Mouse (Mus musculus): ENCODE data around the gene Clic4. TPM values are rescaled to one million over a fixed set of nuclear protein-coding genes. Genes with fewer than 3 reads are reported as not detected.

The Clic4 gene
- polyA plus RNA-seq, 1 experiment from 2014 or later = 146 TPM

DNA sequence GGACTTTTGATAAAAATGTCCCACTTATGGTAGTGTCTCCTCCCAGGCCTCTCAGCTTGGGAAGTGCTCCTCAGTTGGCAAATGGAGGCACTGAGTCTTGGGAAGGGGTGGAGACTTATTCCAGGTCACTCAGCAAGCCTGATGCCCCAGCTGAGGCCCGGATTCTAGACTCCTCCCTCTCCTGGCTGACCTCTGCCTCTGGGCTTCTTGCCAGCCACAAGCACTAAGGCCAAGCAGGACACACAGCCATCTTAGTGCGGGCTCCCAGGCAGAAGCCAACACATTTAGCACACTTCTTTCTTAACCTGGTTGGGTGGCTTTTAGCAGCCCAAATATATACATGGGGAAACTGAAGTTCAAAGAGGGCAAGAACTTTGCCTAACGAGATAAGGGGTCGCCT lies 33.9 kb upstream of the Clic4 start:
- 62% methylated on average over 4 of the region's 4 CpGs for WGBS
- no peak overlapping the region for H3K4me3 ChIP-seq
- no peaks in the 10 kb centered on the region for H3K27me3 ChIP-seq
- no peaks in the 10 kb centered on the region for H3K9me3 ChIP-seq
- no peak for ATAC-seq (ENCODE audit: low FRiP score, low read depth)
- peaks cover 14% of the 10 kb centered on the region for H3K4me1 ChIP-seq
- H3K36me3 ChIP-seq = no peaks in the 10 kb centered on the region
- no peak overlapping the region for H3K4me2 ChIP-seq (replicated peaks)
- H3K9ac ChIP-seq = no peak overlapping the region
- H3K27ac ChIP-seq = no peak overlapping the region

DNA sequence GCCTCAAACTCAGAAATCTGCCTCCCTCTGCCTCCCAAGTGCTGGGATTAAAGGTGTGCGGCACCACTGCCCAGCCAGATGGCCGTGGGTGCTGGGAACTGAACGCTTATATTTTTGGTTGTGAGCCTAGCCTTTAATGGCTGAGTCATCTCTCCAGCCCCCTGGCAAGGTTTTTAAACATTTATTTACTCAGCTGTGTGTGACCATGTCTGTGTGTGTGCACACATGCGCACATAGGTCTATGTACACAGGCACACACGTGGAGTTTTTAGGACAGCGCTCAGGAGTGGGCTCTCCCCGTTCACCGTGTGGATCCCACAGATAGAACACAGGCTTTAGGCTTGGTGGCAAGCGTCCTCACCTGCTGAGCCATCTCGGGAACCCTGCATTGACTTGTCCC lies 29.6 kb upstream of the Clic4 start:
- Histone ChIP-seq H3K9ac (no peak overlapping the region), H3K4me2 (replicated peaks) (no peak overlapping the region), H3K4me3 (no peak overlapping the region), H3K9me3 (no peaks in the 10 kb centered on the region), H3K27me3 (no peaks in the 10 kb centered on the region), H3K27ac (no peak overlapping the region), H3K4me1 (peaks cover 20% of the 10 kb centered on the region), H3K36me3 (no peaks in the 10 kb centered on the region)
- no peak for ATAC-seq (ENCODE audit: low FRiP score, low read depth)
- WGBS = 82% methylated on average over 10 of the region's 10 CpGs

DNA sequence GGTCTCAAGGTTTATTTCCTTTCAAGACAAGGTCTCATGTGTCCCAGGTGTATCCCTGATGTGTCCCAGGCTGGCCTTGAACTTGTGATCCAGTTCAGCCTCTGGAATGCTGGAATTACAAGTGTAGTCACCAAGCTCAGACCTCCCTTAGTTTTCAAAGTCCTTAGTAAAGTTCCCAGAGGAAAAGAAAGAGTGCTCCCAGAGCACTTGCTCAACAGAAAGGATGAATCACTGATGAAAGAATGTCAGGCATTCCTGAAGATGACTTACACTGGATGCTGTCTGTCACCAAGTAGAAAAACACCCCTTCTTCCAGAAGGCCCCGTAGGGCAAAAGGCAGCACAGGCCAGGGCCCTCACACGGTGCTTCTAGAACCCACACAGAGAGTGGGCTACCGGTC lies 28.6 kb upstream of the Clic4 start:
- Histone ChIP-seq H3K4me2 (replicated peaks) (no peak overlapping the region), H3K9ac (no peak overlapping the region), H3K9me3 (no peaks in the 10 kb centered on the region), H3K4me3 (no peak overlapping the region), H3K27ac (no peak overlapping the region), H3K27me3 (no peaks in the 10 kb centered on the region), H3K36me3 (no peaks in the 10 kb centered on the region), H3K4me1 (peaks cover 21% of the 10 kb centered on the region)
- 67% methylated on average over 3 of the region's 3 CpGs for WGBS
- ATAC-seq (ENCODE audit: low FRiP score, low read depth) = no peak

GRCm38 (mm10) chr4:135300248-135301041 lies 27.8 kb upstream of the Clic4 start:
- H3K4me1 ChIP-seq = peaks cover 21% of the 10 kb centered on the region
- H3K27me3 ChIP-seq = no peaks in the 10 kb centered on the region
- no peaks in the 10 kb centered on the region for H3K36me3 ChIP-seq
- WGBS = 87% methylated on average over 26 of the region's 26 CpGs
- H3K9me3 ChIP-seq = no peaks in the 10 kb centered on the region
- no peak for ATAC-seq (ENCODE audit: low FRiP score, low read depth)
- no peak overlapping the region for H3K9ac ChIP-seq
- H3K4me2 ChIP-seq (replicated peaks) = no peak overlapping the region
- H3K4me3 ChIP-seq = no peak overlapping the region
- H3K27ac ChIP-seq = no peak overlapping the region

GRCm38 (mm10) chr4:135298680-135299079 lies 26.1 kb upstream of the Clic4 start:
- H3K27me3 ChIP-seq = no peaks in the 10 kb centered on the region
- no peak overlapping the region for H3K9ac ChIP-seq
- no peak overlapping the region for H3K4me3 ChIP-seq
- 0 out of 2 replicates have a peak overlapping the region, but pooled peaks have one; percentile 9 for H3K4me2 ChIP-seq (replicated peaks)
- WGBS = 83% methylated on average over 10 of the region's 10 CpGs
- ATAC-seq (ENCODE audit: low FRiP score, low read depth) = no peak
- H3K36me3 ChIP-seq = no peaks in the 10 kb centered on the region
- no peaks in the 10 kb centered on the region for H3K9me3 ChIP-seq
- peak overlapping the region; percentile 87 for H3K27ac ChIP-seq
- H3K4me1 ChIP-seq = peaks cover 21% of the 10 kb centered on the region

- H3K4me2 ChIP-seq (replicated peaks) = peak overlapping the region; percentile 38
Measured at GRCm38 (mm10) chr4:135297931-135298546, 25.4 kb upstream of the Clic4 start.

DNA sequence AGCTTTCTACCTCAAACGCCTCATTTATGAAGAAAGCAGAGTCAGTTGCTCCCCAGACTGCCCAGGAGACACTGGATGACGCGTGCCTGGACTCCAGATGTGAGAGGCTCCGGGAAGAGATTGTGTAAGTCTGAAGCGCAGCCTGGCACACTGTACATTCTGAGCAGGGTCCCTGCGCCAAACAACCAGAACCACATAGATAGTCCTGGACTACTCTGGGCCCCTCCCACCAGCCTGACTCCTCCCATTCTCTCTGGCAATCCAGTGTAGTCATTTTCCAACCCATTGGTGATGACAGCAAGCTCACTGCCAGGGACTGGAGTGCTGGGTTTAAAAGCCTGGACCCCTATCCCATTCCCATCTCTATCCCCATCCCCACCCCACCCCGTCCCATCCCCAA lies 24.5 kb upstream of the Clic4 start:
- H3K27ac ChIP-seq = peak overlapping the region; percentile 87; the same call in 1 of the 2 replicates
- ATAC-seq (ENCODE audit: low FRiP score, low read depth) = no peak
- H3K27me3 ChIP-seq = no peaks in the 10 kb centered on the region
- H3K4me2 ChIP-seq (replicated peaks) = peak overlapping the region; percentile 38; the same call in 1 of the 2 replicates
- H3K36me3 ChIP-seq = no peaks in the 10 kb centered on the region
- 57% methylated on average over 7 of the region's 7 CpGs for WGBS
- H3K4me1 ChIP-seq = peaks cover 28% of the 10 kb centered on the region
- H3K9me3 ChIP-seq = no peaks in the 10 kb centered on the region
- no peak overlapping the region for H3K9ac ChIP-seq
- H3K4me3 ChIP-seq = no peak overlapping the region

More at GRCm38 (mm10) chr4:135297931-135298546, 25.4 kb upstream of the Clic4 start:
- peak; percentile 85 for ATAC-seq (ENCODE audit: low FRiP score, low read depth)
- WGBS = 58% methylated on average over 15 of the region's 15 CpGs
- Histone ChIP-seq H3K9me3 (no peaks in the 10 kb centered on the region), H3K27ac (peak overlapping the region; percentile 87), H3K4me1 (peaks cover 21% of the 10 kb centered on the region), H3K9ac (peak overlapping the region; percentile 39; the same call in 1 of the 2 replicates), H3K4me3 (no peak overlapping the region; the same call in 1 of the 2 replicates), H3K27me3 (no peaks in the 10 kb centered on the region), H3K36me3 (no peaks in the 10 kb centered on the region)

DNA sequence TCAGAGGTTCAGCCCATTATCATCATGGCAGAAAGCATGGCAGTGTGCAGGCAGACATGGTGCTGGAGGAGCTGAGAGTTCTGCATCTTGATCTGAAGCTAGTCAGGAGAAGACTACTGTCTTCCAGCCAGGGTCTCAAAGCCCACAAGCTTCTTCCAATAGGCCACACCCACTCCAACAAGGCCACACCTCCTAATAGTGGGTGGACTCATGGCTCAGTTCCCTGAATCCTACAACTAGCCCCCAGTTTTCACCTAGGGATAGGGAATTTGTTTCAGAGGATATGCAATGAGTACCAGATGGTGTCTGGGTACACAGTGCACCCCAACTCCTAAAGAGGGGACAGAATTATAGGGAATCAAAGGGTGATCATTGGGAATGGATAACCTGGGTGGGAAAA lies 24.0 kb upstream of the Clic4 start:
- ATAC-seq (ENCODE audit: low FRiP score, low read depth) = no peak
- Histone ChIP-seq H3K4me1 (peaks cover 31% of the 10 kb centered on the region), H3K36me3 (no peaks in the 10 kb centered on the region), H3K27me3 (no peaks in the 10 kb centered on the region), H3K9me3 (no peaks in the 10 kb centered on the region), H3K4me2 (replicated peaks) (no peak overlapping the region), H3K9ac (no peak overlapping the region), H3K27ac (no peak overlapping the region), H3K4me3 (no peak overlapping the region)

DNA sequence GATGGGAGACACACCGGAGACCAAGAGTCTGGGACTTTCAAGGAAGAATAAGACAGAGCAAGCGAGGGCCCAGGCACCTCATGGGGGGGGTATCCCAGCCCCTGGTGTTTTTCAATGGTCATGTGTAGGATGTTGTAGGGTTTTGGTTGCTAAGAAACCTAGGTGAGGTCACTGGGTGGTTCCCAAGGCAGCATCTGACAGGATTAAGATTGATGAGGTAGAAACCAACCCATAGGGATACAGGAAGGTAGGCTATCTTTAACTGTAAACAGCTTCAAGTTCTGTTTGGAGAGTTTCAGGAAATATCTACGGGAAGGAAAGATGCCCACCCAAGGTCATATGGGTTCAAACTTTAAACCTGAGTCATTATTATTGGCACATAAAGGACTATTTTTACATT lies 21.2 kb upstream of the Clic4 start:
- Histone ChIP-seq H3K27ac (no peak overlapping the region), H3K9ac (no peak overlapping the region), H3K4me1 (peaks cover 30% of the 10 kb centered on the region), H3K27me3 (no peaks in the 10 kb centered on the region), H3K4me3 (no peak overlapping the region), H3K4me2 (replicated peaks) (no peak overlapping the region), H3K36me3 (no peaks in the 10 kb centered on the region), H3K9me3 (no peaks in the 10 kb centered on the region)
- ATAC-seq (ENCODE audit: low FRiP score, low read depth) = no peak
- WGBS = 86% methylated on average over 3 of the region's 3 CpGs

GRCm38 (mm10) chr4:135292477-135293089 lies 20.0 kb upstream of the Clic4 start:
- no peaks in the 10 kb centered on the region for H3K36me3 ChIP-seq
- H3K27ac ChIP-seq = peak overlapping the region; percentile 39; the same call in 1 of the 2 replicates
- H3K27me3 ChIP-seq = no peaks in the 10 kb centered on the region
- peak overlapping the region; percentile 46 for H3K4me2 ChIP-seq (replicated peaks)
- no peak overlapping the region for H3K4me3 ChIP-seq
- WGBS = 6% methylated on average over 12 of the region's 12 CpGs
- no peaks in the 10 kb centered on the region for H3K9me3 ChIP-seq
- peaks cover 20% of the 10 kb centered on the region for H3K4me1 ChIP-seq
- H3K9ac ChIP-seq = no peak overlapping the region
- ATAC-seq (ENCODE audit: low FRiP score, low read depth) = peak; percentile 73

DNA sequence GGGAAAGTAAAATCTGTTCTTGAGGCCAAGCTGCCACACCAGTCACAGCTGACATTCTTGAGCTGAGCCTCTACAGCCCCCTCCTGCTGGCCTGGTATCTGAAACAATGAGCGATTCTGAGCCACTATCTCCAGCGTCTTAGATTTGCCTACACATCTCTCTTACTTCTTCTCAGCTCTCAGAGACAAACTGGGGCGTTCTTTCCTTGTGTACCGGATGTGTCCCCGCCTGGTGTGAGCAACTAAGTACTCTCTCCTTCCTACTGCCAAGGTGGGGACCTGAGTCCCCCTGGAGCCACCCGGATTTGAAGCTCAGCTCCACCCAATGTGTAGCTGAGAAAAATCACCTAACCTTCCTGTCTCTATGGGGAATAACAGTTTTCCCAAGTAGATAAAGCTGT lies 19.2 kb upstream of the Clic4 start:
- H3K27ac ChIP-seq = no peak overlapping the region
- no peaks in the 10 kb centered on the region for H3K27me3 ChIP-seq
- no peak overlapping the region for H3K9ac ChIP-seq
- no peak for ATAC-seq (ENCODE audit: low FRiP score, low read depth)
- peaks cover 18% of the 10 kb centered on the region for H3K4me1 ChIP-seq
- no peaks in the 10 kb centered on the region for H3K9me3 ChIP-seq
- H3K4me3 ChIP-seq = no peak overlapping the region
- 63% methylated on average over 6 of the region's 6 CpGs for WGBS
- H3K4me2 ChIP-seq (replicated peaks) = no peak overlapping the region
- H3K36me3 ChIP-seq = no peaks in the 10 kb centered on the region

GRCm38 (mm10) chr4:135291199-135291598 lies 18.6 kb upstream of the Clic4 start:
- Histone ChIP-seq H3K9ac (no peak overlapping the region), H3K9me3 (no peaks in the 10 kb centered on the region), H3K4me1 (peaks cover 24% of the 10 kb centered on the region), H3K27me3 (no peaks in the 10 kb centered on the region), H3K36me3 (no peaks in the 10 kb centered on the region), H3K4me2 (replicated peaks) (no peak overlapping the region), H3K4me3 (no peak overlapping the region), H3K27ac (no peak overlapping the region)
- ATAC-seq (ENCODE audit: low FRiP score, low read depth) = no peak
- 86% methylated on average over 8 of the region's 8 CpGs for WGBS

Measured in limb, embryonic 13.5 days (tissue).